8 mouse cellular contexts compared by ENCODE assay signal in the genomic region with DNA sequence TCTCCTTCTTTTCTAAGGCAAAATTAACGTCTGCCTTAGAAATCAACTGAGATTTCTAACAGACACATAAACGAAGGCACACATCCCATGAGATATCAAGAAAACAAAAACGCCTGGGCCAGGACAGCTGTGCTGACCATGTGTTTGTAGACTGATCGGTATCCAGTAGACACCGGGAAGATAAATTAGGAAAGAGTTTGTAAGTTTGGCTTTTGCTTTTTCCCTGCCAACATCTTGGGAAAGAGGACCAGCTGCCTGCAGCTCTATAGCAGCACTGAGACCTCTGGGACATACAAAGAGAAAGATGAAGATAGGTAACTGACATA. TPM values are rescaled to one million over a fixed set of nuclear protein-coding genes. Genes with fewer than 3 reads are reported as not detected.
A peak's percentile ranks its signal among the peaks of the same experiment; 100 is the strongest.
DNase-seq lines count a peak whose midpoint lies in the region; ATAC-seq lines count a peak whose summit lies in the region.

No protein-coding gene starts in this region.

- H3K4me2 ChIP-seq in heart, embryonic 15.5 days = peak overlapping the region; percentile 74
- peak overlapping the region; percentile 70 for H3K4me2 ChIP-seq in hindbrain, embryonic 12.5 days (replicated peaks)
- peak overlapping the region; percentile 64 for H3K4me2 ChIP-seq in midbrain, embryonic 13.5 days (replicated peaks)

- intact Hi-C loops in heart, postnatal 14 days (cut with DNase I) = loop anchor here (5.0 kb wide), 2 partner anchors 54 to 109 kb away; no protein-coding TSS in a partner anchor

- 45% methylated on average over 5 of the region's 5 CpGs for WGBS in heart, embryonic 15.5 days
- WGBS in hindbrain, embryonic 12.5 days = 45% methylated on average over 5 of the region's 5 CpGs
- 53% methylated on average over 5 of the region's 5 CpGs for WGBS in midbrain, embryonic 13.5 days

- ATAC-seq in heart, embryonic 15.5 days (replicated peaks; ENCODE audit: insufficient number of reproducible peaks, insufficient read depth, low FRiP score, low read depth) = no peak
- peak; percentile 32; the same call in 1 of the 2 replicates for ATAC-seq in hindbrain, embryonic 12.5 days (ENCODE audit: low FRiP score)
- ATAC-seq in midbrain, embryonic 13.5 days = no peak

- H3K36me3 ChIP-seq in heart, embryonic 15.5 days = peaks cover 24% of the 10 kb centered on the region
- peaks cover 14% of the 10 kb centered on the region for H3K36me3 ChIP-seq in hindbrain, embryonic 12.5 days
- H3K36me3 ChIP-seq in midbrain, embryonic 13.5 days = peaks cover 7% of the 10 kb centered on the region

- H3K9ac ChIP-seq in heart, embryonic 15.5 days = no peak overlapping the region
- H3K9ac ChIP-seq in hindbrain, embryonic 12.5 days = 0 out of 2 replicates have a peak overlapping the region, but pooled peaks have one; percentile 20
- peak overlapping the region; percentile 57 for H3K9ac ChIP-seq in midbrain, embryonic 13.5 days (replicated peaks)

- H3K27ac ChIP-seq in heart, embryonic 15.5 days = peak overlapping the region; percentile 19; the same call in 1 of the 2 replicates
- H3K27ac ChIP-seq in brown adipose tissue, adult 24 weeks (replicated peaks; ENCODE audit: low read depth, low read length) = no peak overlapping the region
- no peak overlapping the region for H3K27ac ChIP-seq in hindbrain, embryonic 12.5 days
- H3K27ac ChIP-seq in midbrain, embryonic 13.5 days = no peak overlapping the region

- no peak for DNase-seq in heart, postnatal 14 days
- no peak for DNase-seq in adrenal gland, adult 2 months
- no peak for DNase-seq in yolk sac, embryonic 10.5 days (ENCODE audit: low spot score)
- no peak for DNase-seq in cerebellum, adult 11-12 months

- H3K9me3 ChIP-seq in heart, embryonic 15.5 days (replicated peaks) = no peaks in the 10 kb centered on the region
- H3K9me3 ChIP-seq in hindbrain, embryonic 12.5 days (replicated peaks) = no peaks in the 10 kb centered on the region
- no peaks in the 10 kb centered on the region for H3K9me3 ChIP-seq in midbrain, embryonic 13.5 days

- H3K4me3 ChIP-seq in heart, embryonic 15.5 days = peak overlapping the region; percentile 76
- peak overlapping the region; percentile 64 for H3K4me3 ChIP-seq in brown adipose tissue, adult 24 weeks (ENCODE audit: insufficient read depth, low read depth, low read length)
- H3K4me3 ChIP-seq in hindbrain, embryonic 12.5 days = peak overlapping the region; percentile 56
- H3K4me3 ChIP-seq in midbrain, embryonic 13.5 days (replicated peaks) = peak overlapping the region; percentile 52

- H3K4me1 ChIP-seq in heart, embryonic 15.5 days (replicated peaks) = peaks cover 12% of the 10 kb centered on the region
- no peaks in the 10 kb centered on the region for H3K4me1 ChIP-seq in brown adipose tissue, adult 24 weeks (ENCODE audit: control insufficient read depth, insufficient read depth, insufficient read length, low read length)
- H3K4me1 ChIP-seq in hindbrain, embryonic 12.5 days = peaks cover 15% of the 10 kb centered on the region
- peaks cover 16% of the 10 kb centered on the region for H3K4me1 ChIP-seq in midbrain, embryonic 13.5 days (replicated peaks)

- H3K27me3 ChIP-seq in heart, embryonic 15.5 days = no peaks in the 10 kb centered on the region
- no peaks in the 10 kb centered on the region for H3K27me3 ChIP-seq in hindbrain, embryonic 12.5 days
- H3K27me3 ChIP-seq in midbrain, embryonic 13.5 days = no peaks in the 10 kb centered on the region

RNA-seq across cellular contexts. Expression of a gene that starts 0.4 kb away (rescaled TPM):
- polyA plus RNA-seq in heart, embryonic 15.5 days (2015; fragmentation: Nextera tagmentation; extraction: Ambion mirVana) = 29.0 and 34.2 TPM in 2 replicates
- 1 to 10 TPM; 2.4 to 6.8 TPM for total RNA-seq in heart, postnatal 14 days (2021)
- polyA plus RNA-seq in brown adipose tissue, adult 24 weeks (2012; ENCODE audit: insufficient read depth, insufficient read length, missing spikeins) = not detected in 2 replicates
- 35.0 and 40.0 TPM in 2 replicates for polyA plus RNA-seq in hindbrain, embryonic 12.5 days (2016; fragmentation: Nextera tagmentation; extraction: Ambion mirVana)
- polyA plus RNA-seq in midbrain, embryonic 13.5 days (2015; fragmentation: Nextera tagmentation; extraction: Ambion mirVana) = 20.1 and 21.1 TPM in 2 replicates
- total RNA-seq in adrenal gland, adult 2 months (2021) = 1 to 10 TPM; 1.1 to 1.4 TPM
- polyA plus RNA-seq in adrenal gland, adult 2 months (2012; rRNA removed) = 0.23 and 0.27 TPM in 2 replicates

RNA-seq across cellular contexts. Expression of a gene that starts 31.6 kb away (rescaled TPM):
- polyA plus RNA-seq in heart, embryonic 15.5 days (2015; fragmentation: Nextera tagmentation; extraction: Ambion mirVana) = 13.4 and 18.3 TPM in 2 replicates
- total RNA-seq in heart, postnatal 14 days (2021) = 10 to 100 TPM; 15.1 to 16.2 TPM
- 4.9 and 7.5 TPM in 2 replicates for polyA plus RNA-seq in brown adipose tissue, adult 24 weeks (2012; ENCODE audit: insufficient read depth, insufficient read length, missing spikeins)
- 24.1 and 26.1 TPM in 2 replicates for polyA plus RNA-seq in hindbrain, embryonic 12.5 days (2016; fragmentation: Nextera tagmentation; extraction: Ambion mirVana)
- polyA plus RNA-seq in midbrain, embryonic 13.5 days (2015; fragmentation: Nextera tagmentation; extraction: Ambion mirVana) = 24.9 and 26.6 TPM in 2 replicates
- 10 to 100 TPM; 18.2 to 37.0 TPM for total RNA-seq in adrenal gland, adult 2 months (2021)
- polyA plus RNA-seq in adrenal gland, adult 2 months (2012; rRNA removed) = 13.1 and 15.8 TPM in 2 replicates

RNA-seq across cellular contexts. Expression of a gene that starts 51.1 kb away (rescaled TPM):
- 8.8 and 28.5 TPM in 2 replicates for polyA plus RNA-seq in heart, embryonic 15.5 days (2015; fragmentation: Nextera tagmentation; extraction: Ambion mirVana)
- 1 to 10 TPM; 4.8 to 5.8 TPM for total RNA-seq in heart, postnatal 14 days (2021)
- 11.3 and 22.2 TPM in 2 replicates for polyA plus RNA-seq in brown adipose tissue, adult 24 weeks (2012; ENCODE audit: insufficient read depth, insufficient read length, missing spikeins)
- 1.5 and 2.0 TPM in 2 replicates for polyA plus RNA-seq in hindbrain, embryonic 12.5 days (2016; fragmentation: Nextera tagmentation; extraction: Ambion mirVana)
- polyA plus RNA-seq in midbrain, embryonic 13.5 days (2015; fragmentation: Nextera tagmentation; extraction: Ambion mirVana) = 0.54 and 1.2 TPM in 2 replicates
- total RNA-seq in adrenal gland, adult 2 months (2021) = 10 to 100 TPM; 13.1 to 19.2 TPM
- 57.6 and 60.8 TPM in 2 replicates for polyA plus RNA-seq in adrenal gland, adult 2 months (2012; rRNA removed)

Comparison
In these comparisons a context has a peak if more than half of its experiments do, and no peak if none do; other contexts are left out.
1. RNA of a gene that starts 0.4 kb away (polyA plus RNA-seq): 35.0 to 40.0 TPM in hindbrain, embryonic 12.5 days, 29.0 to 34.2 TPM in heart, embryonic 15.5 days and 20.1 to 21.1 TPM in midbrain, embryonic 13.5 days; 0.23 to 0.27 TPM in adrenal gland, adult 2 months and not detected in brown adipose tissue, adult 24 weeks; every median in the first group is over 10 times any median in the second.
2. Peak in every context shown above with its lines, with median percentiles within 50 percentile points of each other: H3K4me2 ChIP-seq and H3K4me3 ChIP-seq.